Mouse (Mus musculus) thymus, postnatal 0 days (tissue): ENCODE measurements around the gene Ntan1. TPM values are rescaled to one million over a fixed set of nuclear protein-coding genes. Genes with fewer than 3 reads are reported as not detected.
"Not testable (repeated sequence)": the region's sequence is repeated elsewhere in the genome, so short reads cannot be mapped to it uniquely, and the experiment has no call there.

Experiments used
- DNase-seq: peaks from one replicate; pipeline ENCODE4 v3.0.0-alpha.2; 2015; ENCODE audit warnings: low spot score
- microRNA-seq: library from miRNA; unstranded; fragments of <30 nt; microRNA quantifications from one replicate; pipeline ENCODE4, GENCODE M21; 2016; ENCODE audit warnings: borderline number of aligned reads
- polyA plus RNA-seq: library from polyadenylated mRNA; unstranded; fragments of >200 nt; fragmentation: Nextera tagmentation; extraction: Ambion mirVana; gene quantifications from 2 replicates; pipeline ENCODE4 v1.2.1, GENCODE M21; 2015

Gene Ntan1
- polyA plus RNA-seq, 1 experiment from 2014 or later = 155 TPM

GRCm38 (mm10) chr16:13830444-13830843, 11.8 kb downstream of the Ntan1 start:
- no peak for DNase-seq

GRCm38 (mm10) chr16:13831606-13832005, 13.0 kb downstream of the Ntan1 start:
- DNase-seq = no peak

GRCm38 (mm10) chr16:13834382-13834781, 15.7 kb downstream of the Ntan1 start:
- no peak for DNase-seq

- no peak for DNase-seq
Measured at GRCm38 (mm10) chr16:13840056-13840455, 21.4 kb downstream of the Ntan1 start.

- no peak for DNase-seq
Measured at GRCm38 (mm10) chr16:13840956-13841355, 22.3 kb downstream of the Ntan1 start.

- no peak for DNase-seq
Measured at GRCm38 (mm10) chr16:13845031-13845430, 26.4 kb downstream of the Ntan1 start.

GRCm38 (mm10) chr16:13846675-13847074, 28.0 kb downstream of the Ntan1 start:
- no peak for DNase-seq

- no peak for DNase-seq
Measured at GRCm38 (mm10) chr16:13848310-13848709, 29.7 kb downstream of the Ntan1 start.

- no peak for DNase-seq
Measured at GRCm38 (mm10) chr16:13851446-13851845, 32.8 kb downstream of the Ntan1 start.

GRCm38 (mm10) chr16:13853886-13854285, 35.2 kb downstream of the Ntan1 start:
- no peak for DNase-seq

GRCm38 (mm10) chr16:13866076-13866475, 47.4 kb downstream of the Ntan1 start:
- DNase-seq = no peak

GRCm38 (mm10) chr16:13866616-13867015, 48.0 kb downstream of the Ntan1 start:
- no peak for DNase-seq

- DNase-seq = not testable (repeated sequence)
Measured at GRCm38 (mm10) chr16:13867406-13867805, 48.8 kb downstream of the Ntan1 start.

GRCm38 (mm10) chr16:13867910-13868514, 49.4 kb downstream of the Ntan1 start:
- no peak for DNase-seq

GRCm38 (mm10) chr16:13875483-13875882, 56.8 kb downstream of the Ntan1 start:
- DNase-seq = no peak

GRCm38 (mm10) chr16:13883094-13883774, 64.6 kb downstream of the Ntan1 start:
- no peak for DNase-seq

Small RNA genes within 50 kb of the gene (microRNA-seq; reads per million reads assigned to microRNA genes)
- gene Gm27734 = not detected

Other genes starting within 250 kb of the Ntan1 start
- gene Parn, start 150.7 kb upstream of the Ntan1 start, polyA plus RNA-seq = 41.7 TPM in 2 replicates
- 39.4 and 40.5 TPM in 2 replicates for gene Bfar, start 147.0 kb upstream of the Ntan1 start, polyA plus RNA-seq
- 8.5 TPM in 2 replicates for gene 3110001I22Rik, start 146.9 kb upstream of the Ntan1 start, polyA plus RNA-seq
- 0.67 and 1.1 TPM in 2 replicates for gene Pla2g10, start 87.9 kb upstream of the Ntan1 start, polyA plus RNA-seq
- 48.8 and 51.5 TPM in 2 replicates for gene Rrn3, start 38.1 kb upstream of the Ntan1 start, polyA plus RNA-seq
- 36.3 and 38.5 TPM in 2 replicates for gene Pdxdc1, start 84.3 kb downstream of the Ntan1 start, polyA plus RNA-seq
- gene Mpv17l, start 84.3 kb downstream of the Ntan1 start, polyA plus RNA-seq = 0.79 and 1.3 TPM in 2 replicates
- 0.05 TPM in 1 of 2 replicates, not detected in the other for gene 2900011O08Rik, start 167.8 kb downstream of the Ntan1 start, polyA plus RNA-seq
- not detected in 2 replicates for gene Ifitm7, start 168.0 kb downstream of the Ntan1 start, polyA plus RNA-seq